Mouse (Mus musculus): ENCODE measurements around the gene Rpgrip1l. TPM values are rescaled to one million over a fixed set of nuclear protein-coding genes. Genes with fewer than 3 reads are reported as not detected.

Gene Rpgrip1l
- total RNA-seq, 4 experiments from 2014 or later: 20.5 to 28.3 (median 26.7) TPM

DNA sequence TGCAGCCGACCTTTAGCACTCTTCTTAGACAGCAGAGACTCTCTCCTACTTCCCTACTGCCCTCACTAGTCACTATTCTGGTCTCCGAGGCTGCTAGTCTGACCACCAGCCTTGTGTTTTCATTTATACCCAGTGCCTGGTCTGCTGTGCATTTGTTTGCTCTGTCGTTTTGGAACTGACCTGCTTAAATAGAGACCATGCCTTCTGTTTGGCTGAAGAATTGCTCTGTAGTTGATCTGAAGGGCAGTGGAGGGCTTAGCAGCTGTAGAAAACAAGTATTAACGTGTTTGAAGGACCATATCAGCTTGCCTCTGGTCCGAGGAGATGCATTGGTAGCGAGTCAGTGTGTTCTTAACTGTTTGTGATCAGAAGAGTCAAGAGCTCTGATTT lies 16.4 kb upstream of the Rpgrip1l start:
- no peak for DNase-seq (ENCODE audit: low spot score in 2 of 2)

DNA sequence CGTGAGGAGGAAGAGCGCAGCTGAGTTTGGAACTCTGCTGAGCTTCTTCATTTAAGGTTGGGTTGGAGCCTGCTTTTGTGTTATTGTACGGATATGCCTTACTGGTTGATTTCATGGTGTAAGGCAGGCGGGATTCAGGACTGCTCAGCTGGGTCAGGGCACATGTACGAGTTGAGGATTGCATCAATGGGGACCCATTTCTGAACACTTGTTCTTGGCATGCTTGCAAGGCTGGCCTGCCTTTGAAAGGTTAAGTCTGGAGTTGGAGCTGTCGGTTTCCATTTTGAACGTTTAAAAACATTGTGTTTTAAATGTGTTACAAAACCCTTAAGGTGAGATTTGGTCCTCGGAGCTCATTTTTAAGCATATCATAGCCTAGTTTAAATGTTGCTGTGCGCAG lies 16.0 kb upstream of the Rpgrip1l start:
- DNase-seq (ENCODE audit: low spot score in 2 of 2): no peak

DNA sequence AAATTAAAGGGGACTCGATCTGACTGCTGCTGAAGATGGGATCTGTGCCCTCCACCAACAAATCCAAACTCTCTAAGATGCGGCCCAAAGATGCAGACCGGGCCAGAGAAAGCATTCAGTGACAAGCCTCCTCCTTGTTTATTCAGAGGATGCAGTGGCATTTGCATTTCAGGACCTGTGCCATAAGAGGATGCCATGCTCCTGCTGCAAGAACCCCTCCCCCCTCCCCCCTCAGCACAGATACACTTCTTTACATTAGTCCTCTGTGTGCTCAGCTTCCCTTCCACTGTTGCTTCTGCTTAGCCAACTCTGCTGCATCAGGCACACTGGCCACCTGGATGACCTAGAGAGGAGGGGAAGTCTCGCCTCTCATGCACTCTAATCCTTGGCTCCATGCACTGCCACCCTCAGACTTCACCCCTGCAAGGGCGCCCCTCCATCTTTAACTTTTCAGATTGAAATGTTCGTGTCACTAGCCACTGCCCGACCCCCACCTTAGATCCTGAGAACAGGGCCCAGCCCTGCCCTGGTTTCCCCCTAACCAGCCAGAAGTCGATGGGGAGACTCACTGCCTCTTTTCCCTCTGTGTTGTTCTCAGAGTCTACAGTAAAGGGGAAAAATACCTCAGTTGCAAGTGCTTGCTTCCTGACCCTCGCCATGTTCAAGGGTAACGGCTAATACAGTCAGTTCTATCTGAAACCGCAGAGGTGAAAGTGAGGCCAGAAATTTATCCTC lies 14.6 kb upstream of the Rpgrip1l start:
- no peak for DNase-seq (ENCODE audit: low spot score in 2 of 2)

DNA sequence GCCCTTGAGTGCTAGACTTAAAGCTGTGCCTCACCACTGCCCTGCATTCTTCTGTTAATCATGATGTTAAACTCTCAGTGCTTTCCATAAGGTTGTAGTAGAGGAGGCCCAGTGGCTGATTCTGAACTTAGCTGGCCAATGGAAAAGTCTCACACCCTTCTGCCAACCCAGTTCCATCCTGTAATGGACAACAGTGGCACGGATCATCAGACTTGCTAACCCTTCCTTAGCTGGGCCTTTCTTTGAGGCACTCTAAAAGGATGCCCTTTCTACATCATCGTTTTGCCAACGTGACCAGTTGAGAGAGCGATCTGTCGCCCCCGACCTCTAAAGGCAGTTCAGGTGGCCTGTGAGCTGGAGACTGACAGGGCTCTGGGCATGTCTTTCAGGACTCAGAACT lies 13.9 kb upstream of the Rpgrip1l start:
- DNase-seq (ENCODE audit: low spot score in 2 of 2): no peak

DNA sequence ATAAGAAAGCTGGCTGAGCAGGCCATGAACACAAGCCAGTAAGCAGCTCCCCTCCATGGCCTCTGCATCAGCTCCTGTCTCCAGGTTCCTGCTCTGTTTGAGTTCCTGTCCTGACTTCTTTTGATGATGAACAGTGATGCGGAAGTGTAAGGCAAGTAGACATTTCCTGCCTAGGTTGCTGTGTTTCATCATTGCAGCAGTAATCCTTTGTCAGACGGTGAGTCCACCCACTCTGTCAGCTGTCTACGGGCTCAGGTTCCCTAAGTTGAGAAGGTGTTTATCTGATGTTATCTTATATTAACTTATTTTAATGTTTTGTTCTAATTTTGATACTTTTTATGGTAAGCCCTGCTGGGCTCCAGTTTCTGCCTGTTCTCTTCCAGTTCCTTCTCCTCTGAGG lies 13.0 kb upstream of the Rpgrip1l start:
- DNase-seq (ENCODE audit: low spot score in 2 of 2): no peak

DNA sequence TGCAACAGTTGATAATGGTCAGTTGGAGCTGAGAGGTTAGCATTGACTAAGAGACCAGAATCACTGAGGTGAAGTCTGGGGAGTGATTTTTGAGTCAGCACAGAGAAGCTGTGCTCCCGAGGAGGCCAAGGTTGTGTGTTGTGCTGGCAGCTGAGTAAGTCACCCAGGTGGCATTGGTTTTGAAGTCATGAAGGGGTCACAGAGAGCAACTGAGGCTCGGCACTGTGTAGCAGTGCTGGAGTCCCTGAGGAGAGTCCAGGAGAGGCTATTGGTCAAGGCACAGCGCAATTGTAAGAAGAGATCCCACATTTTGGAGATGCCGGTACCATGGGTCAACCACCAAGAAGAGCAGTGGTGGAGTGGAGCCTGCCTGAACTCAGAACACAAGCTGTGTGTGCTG lies 11.9 kb upstream of the Rpgrip1l start:
- DNase-seq (ENCODE audit: low spot score in 2 of 2): no peak

DNA sequence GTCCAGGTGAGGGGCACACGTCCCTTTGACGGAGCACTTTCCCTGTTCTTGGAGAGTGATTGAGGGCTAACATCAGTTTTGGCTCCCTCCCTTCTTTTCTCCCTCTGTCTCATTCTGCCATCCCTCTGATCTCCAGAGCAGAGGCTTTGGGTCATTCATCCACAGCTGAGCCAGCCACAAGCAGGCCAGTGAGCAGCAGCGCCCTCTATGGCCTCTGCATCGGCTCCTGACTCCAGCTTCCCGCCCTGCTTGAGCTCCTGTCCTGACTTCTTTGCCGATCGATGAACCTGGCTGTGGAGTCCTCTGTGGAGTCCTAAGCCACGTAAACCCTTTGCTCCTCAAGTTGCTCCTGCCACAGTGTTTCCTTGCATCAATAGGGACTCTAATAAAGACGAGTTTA lies 11.2 kb upstream of the Rpgrip1l start:
- no peak for DNase-seq (ENCODE audit: low spot score in 2 of 2)

DNA sequence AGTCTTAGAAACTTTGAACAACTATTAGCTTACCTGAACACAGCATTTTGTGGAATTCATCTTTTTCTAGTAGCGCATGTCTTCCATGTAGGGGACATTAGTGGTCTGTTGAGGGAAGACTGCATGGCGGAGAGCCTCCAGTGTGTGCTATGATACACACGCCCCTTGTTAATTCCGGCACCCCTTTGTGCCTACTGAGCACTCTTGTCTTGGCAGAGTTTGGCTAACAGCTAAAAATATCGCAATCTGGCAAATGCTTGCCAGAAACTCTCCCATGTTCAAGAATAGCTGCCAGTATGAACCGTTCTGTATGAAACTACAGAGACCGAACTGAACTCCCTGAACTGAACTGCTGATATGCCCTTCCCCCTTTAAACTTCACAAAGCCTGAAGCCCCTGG lies 10.4 kb upstream of the Rpgrip1l start:
- no peak for DNase-seq (ENCODE audit: low spot score in 2 of 2)

DNA sequence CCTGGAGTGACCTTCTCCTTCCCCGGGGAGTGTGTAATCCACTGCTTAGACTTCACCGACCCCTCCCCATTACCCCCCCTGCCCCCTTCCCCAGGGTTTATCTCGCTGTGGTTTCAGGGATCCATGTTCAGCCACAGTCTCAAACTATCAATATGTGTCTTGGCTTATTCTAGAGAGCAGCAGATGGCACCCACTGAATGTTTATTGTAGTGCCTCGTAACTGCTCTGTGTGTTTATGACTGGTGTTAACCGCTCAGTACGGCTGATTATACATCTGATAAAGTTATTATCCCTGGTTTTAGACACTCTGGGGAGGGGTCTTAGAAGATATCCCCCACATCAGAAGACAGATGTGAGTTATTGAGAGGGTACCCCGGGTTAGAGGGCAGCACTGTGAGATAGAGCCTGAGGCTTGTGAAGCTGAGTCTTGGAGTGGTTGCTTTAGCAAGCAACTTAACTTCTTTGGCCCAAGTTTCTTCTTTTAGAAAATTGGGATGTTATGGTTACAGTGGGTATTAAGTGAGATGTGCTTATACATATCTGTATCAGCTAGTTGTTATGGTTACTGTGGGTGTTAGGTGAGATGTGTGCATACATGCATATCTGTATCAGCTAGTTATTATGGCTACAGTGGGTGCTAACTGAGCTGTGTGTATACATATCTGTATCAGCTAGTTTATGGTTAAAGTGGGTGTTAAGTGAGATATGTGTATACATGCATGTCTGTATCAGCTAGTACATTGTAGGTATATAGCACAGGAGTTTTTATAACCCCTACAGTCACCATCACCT lies 6.1 kb upstream of the Rpgrip1l start:
- no peak for DNase-seq (ENCODE audit: low spot score in 2 of 2)

DNA sequence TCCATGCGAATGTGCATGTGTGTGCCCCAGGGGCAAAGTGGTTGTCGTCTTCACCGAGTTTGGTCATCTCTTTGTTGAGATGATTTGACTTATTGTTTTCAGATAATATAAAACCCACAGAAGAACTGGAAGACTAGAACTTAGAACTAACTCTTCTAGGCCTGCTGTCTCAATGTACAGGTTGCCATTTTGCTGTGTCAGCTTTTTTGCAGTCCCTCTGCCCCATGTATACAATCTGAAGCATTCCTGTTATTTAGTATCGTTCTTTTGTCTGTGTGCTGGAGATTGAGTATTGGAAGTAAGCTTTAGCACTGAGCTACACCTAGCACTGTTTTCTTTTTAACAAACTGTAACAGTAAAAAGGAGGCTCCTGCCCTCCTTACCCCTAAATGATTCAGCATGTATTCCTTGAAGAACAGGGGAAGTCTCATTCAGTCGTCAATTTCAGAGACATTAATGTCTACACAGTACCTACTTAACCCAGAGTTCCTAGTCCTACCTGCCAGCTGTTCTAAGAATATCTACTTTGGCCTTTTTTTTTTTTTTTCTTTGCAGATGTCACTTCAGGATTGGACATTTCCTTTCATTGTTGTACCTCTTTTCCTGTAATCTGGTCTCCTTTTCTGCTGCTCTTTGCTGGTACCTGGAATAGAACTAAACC lies 4.6 kb upstream of the Rpgrip1l start:
- no peak for DNase-seq (ENCODE audit: low spot score in 2 of 2)

DNA sequence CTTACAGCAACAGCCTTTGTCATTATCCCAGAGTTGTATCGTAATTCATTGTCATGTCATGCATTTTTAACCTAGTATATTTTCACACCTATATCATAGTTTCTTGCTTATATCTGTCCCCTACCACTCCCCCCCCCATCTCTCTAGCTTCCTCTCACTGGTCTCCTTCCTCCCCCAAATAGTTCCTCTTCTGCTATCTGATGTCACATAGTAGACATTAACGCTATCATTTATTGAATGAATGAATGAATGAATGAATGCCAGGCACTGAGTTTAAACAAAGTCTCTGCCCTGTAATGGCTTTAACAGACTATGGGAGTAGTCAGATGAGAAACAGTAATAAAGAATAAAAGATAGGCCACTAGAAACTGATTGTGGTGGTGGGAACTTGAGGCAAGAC lies 720 bp downstream of the Rpgrip1l start:
- no peak for DNase-seq (ENCODE audit: low spot score in 2 of 2)

DNA sequence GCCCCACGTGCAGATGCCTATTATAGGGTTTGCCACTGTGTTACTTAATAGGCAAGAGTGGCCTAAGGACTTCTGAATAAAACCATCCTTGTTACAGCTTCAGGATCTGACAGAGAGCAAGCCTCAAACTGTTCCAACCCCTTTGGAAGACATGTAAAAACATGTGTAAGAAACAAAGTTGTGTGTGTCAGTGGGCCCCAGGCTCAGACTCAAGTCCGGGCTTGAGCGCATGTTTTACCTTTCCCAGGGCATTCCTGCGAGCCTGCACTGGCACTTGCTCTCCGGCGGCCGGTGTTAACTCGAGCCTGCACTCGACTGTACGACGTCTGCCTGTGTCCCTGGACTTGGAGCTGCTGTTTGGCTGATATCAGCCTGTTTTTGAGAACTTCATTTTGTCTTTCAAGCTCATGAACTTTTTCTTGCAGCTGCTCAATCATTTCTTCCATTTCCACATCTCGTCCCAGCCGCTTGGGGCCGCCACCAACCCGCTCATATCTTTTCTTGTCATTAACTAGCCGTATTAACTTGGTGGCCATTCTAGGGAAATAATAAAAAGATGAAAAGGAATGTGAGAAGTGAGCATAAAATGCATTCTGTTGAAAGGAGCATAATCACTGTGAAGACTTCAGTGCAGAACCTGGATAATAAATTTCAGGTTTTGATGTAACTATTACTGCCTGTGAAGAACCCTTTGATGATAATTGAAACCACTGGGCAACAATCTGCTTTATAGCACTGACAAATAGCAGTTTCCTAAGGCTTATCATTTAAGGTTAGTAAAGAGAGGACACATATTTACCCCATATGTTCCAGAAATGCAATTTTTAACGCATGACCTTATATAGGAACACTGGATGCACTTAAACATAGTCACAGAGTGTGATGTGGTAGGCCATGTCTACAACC lies 8.3 kb downstream of the Rpgrip1l start:
- no peak for DNase-seq (ENCODE audit: low spot score in 2 of 2)

DNA sequence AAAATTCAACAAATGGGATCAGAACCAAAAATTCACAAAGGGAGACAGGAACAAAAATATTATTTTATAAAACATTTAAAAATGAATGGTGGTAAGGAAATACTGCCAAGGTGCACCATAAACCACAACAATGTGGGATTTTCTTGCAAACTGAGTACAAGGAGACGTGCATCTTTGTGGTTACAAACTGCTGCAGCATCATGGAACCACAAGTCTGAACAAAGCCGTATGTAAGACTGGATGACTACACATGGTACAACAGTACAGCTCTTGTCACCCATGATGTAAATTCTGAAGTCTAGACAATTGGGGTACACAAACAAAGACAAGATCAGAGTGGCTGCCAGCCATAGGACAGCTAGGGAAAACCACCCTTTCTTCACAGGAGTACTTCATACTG lies 14.4 kb downstream of the Rpgrip1l start:
- DNase-seq (ENCODE audit: low spot score in 2 of 2): no peak

DNA sequence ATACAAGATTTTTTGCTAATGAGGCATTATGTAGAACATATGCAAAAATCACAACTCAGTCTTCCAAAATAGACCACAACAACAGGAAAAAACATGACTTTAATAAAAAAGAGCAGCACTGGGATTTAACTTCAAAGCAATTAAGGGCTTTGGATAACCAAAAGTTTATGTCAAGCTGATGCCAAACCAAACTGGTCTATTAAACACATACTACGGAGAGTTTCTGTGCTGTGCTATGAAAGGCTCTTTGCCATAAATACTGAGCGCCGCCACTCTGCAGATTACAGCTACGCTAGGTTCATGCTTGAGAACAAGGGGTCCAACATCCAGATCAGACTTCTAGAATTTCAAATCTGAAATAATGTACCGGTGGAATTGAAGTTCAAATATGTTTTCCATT lies 17.3 kb downstream of the Rpgrip1l start:
- no peak for DNase-seq (ENCODE audit: low spot score in 2 of 2)

DNA sequence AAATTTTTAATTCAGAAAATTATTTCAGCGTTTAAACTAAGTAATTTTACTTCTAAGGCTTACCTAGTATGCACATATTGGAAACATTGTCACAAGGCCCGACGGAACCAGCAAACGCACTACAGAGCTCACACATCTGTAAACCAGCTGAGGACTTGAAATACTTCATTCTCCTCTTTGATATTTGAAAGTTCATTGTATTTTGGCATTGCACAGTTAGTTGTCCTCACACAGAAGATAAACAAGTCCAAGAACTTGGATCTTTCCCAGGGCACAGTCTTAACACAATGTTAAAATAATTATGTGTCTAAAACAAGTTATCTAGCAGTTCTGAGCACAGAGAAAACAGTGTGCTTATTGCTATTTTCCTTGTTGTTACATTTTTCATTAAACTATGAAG lies 22.5 kb downstream of the Rpgrip1l start:
- DNase-seq (ENCODE audit: low spot score in 2 of 2): no peak

DNA sequence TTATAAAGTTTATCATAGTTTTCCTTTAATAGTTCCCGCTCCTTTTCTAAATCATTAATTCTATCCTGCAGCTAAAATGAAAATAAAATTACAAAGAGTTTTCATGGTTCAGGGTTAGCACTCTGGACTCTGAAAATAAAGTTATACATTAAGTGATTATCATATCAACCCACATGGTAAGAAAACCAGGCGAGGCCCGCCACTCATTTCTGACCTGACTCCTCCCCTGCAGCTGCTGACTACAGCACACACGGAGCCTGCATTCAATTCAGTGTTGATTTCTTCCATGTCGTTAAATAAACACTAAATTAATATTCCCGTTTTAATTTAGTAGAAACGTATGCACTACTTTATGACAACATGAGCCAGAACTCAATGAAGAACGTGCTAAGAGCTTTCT lies 26.8 kb downstream of the Rpgrip1l start:
- no peak for DNase-seq (ENCODE audit: low spot score in 2 of 2)

DNA sequence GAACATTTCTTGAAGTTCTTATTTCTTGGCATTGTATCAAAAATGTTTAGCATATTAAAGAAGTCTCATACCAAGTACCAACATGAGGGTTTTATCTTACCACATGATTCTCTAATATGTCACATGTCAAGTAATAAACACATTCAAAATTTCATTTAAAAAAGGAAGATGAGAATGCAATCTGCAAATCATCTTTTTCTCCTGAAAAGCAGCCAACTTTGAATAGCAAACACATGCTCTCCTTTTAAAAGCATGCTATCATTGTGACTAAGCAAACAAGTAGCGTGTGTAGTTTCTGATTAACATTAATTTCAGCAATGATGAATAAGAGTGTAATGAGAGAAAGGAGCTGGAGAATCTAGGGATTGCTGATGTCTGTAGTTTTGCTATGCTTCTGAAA lies 29.2 kb downstream of the Rpgrip1l start:
- DNase-seq (ENCODE audit: low spot score in 2 of 2): no peak

DNA sequence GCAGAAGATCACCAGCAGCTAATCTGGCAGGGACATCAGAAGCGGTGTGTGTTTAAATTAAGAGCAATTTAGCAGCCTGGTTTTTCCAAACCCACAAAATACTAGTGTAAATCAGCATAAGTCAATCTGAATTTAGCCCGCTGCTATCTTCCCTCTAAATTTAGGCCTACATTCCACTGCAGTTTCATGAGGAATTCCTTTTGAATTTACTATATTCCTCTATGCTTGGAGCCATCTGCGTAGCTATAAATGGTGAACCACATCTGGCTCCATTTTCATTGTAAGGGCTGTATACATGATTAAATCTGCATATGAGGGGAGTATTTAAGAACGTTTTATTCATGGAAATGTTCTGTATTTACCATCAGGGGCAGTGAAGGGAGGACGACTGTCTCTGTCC lies 30.4 kb downstream of the Rpgrip1l start:
- DNase-seq (ENCODE audit: low spot score in 2 of 2): no peak

DNA sequence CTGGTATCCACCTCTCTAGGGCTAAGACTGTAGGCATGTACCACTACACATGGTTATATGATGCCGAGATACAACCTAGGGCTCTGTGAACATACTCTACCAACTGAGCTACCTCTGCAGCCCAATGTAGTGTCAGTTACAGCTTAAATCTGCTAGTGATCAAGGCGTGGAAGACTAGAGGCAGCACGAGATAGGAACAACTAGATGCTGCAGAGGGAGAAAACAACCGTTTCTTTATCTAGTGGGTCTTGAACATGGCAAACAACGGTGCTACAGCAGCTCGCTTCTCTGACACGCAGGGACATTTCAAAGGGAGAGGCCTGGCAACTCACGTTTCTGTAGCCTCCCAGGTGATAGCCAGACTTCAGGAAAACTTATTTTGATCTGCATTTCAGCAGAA lies 31.5 kb downstream of the Rpgrip1l start:
- DNase-seq (ENCODE audit: low spot score in 2 of 2): no peak

DNA sequence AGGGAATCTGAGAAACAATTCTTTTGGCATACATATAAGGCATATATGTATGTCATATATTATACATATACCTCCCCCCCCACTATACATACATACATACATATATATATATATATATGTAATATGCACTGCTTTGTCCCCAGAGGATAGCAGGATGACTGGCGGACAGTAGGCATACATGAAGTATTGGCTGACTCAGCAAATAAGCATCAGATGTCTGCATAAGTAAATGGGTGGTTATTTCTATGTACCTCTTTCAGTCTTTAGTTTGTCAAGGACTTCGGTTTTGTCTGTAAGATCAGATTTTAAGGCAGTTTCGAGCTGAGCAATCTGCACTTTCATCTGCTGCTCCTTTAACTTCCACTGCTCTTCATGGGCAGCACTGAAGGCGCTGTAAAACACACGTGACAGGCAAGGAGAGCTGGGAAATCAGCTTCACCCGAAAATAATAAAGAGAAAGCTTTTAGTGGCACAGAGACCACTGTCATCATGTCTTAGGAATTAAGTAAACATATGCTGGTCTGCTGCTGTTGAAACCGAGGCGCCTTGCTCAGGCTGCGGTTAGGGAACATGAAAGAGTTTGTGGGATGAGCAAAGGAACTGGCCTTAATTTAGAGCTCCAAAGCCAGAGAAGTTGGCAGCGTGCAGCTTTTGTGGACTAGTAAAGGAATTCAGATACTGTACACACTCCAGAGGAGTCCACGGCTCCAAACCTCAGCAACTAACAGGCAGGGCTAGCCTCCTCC lies 32.4 kb downstream of the Rpgrip1l start:
- DNase-seq (ENCODE audit: low spot score in 2 of 2): no peak

DNA sequence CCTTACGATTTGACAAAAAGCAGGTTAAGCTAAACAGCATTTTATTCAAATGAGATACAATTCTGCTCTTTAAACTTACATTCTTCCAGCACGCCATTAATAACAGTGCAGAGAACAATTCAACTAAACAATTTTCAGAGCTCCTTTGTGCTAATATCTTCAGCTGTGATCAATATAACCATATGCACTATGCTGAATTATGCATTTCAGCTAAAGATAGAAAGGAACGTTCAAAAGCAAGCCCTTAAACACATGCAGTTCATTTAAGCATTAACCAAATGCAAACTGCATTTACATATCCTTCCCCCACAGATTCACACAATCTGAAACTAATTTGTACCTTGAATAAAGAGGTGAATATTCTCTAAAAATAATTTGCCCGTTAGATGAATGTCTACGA lies 35.0 kb downstream of the Rpgrip1l start:
- no peak for DNase-seq (ENCODE audit: low spot score in 2 of 2)

All from left cerebral cortex, adult 8-10 months (tissue).